ENCODE assay signal across 9 mouse cellular contexts in the genomic region with DNA sequence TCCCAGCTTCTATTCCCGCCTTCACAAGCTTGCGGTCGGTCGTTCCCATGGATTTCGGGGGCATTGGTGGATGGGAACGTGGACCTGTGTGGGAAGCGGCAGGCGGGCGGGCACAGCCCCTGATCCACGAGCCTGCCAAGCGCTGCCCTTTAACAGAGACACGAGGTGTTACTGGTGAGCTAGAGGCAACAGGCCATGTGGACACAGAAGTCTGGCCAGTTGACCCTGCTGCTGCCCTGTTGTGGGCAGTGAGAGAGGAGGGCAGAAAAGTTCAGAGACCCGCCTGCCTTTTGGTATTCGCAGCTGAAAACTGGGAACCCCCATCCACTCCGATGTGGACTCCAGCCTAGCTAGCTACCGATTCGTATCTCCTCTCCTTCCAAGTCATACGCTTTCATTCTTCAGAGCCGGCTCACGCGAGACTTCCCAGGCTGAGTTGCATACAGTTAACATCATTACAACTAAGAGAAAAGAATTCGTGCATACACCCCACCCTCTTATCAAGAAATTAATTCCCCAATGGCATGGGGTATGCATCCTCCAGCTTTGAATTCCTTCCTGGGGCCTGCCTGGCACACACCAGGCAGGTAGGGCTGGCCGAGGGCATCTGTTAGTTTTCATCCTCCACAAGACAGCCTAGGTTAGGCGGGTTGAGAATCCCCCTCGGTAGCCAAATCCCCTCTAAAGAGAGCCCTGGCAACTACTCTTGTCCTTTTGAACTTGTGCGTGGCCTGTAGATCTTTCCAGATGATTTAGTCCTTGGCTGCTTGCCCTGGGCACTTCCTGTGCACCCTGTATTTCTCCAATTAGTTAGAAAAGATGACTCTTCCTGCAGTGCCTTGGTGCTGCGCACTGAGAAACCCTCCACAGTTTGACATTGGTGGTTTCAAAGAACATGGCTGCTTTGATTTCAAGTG. TPM values are rescaled to one million over a fixed set of nuclear protein-coding genes. Genes with fewer than 3 reads are reported as not detected.
DNase-seq lines count a peak whose midpoint lies in the region; ATAC-seq and TF ChIP-seq lines count a peak whose summit lies in the region.
"Had no signal": no experiment of that assay in that cellular context is flagged by ENCODE, and none has a peak within 500 bp of the region (broad histone marks: within the 10 kb centered on the region; RNA-seq: fewer than 3 reads in every experiment).

No protein-coding gene starts in this region.

- no peaks in the 10 kb centered on the region for H3K27me3 ChIP-seq in heart, adult 2 months (ENCODE audit: control insufficient read depth, insufficient read depth, low read length)
- H3K27me3 ChIP-seq in forebrain, embryonic 11.5 days (ENCODE audit: control insufficient read depth, insufficient read depth, low read length), result peaks cover 8% of the 10 kb centered on the region; the same call in 1 of the 2 replicates
- H3K27me3 ChIP-seq in hindbrain, embryonic 14.5 days (ENCODE audit: control insufficient read depth, insufficient read depth, low read length), result 0 out of 2 replicates have a peak, but pooled peaks cover 3% of the 10 kb centered on the region
- H3K27me3 ChIP-seq in limb, embryonic 11.5 days (ENCODE audit: control insufficient read depth, insufficient read depth, low read length), result peaks cover 3% of the 10 kb centered on the region
- no peaks in the 10 kb centered on the region for H3K27me3 ChIP-seq in midbrain, embryonic 15.5 days (replicated peaks)

- H3K9ac ChIP-seq in heart, adult 2 months (ENCODE audit: low read depth, low read length), result peak overlapping the region; percentile 42
- peak overlapping the region; percentile 58 for H3K9ac ChIP-seq in forebrain, embryonic 11.5 days (ENCODE audit: low read length)
- H3K9ac ChIP-seq in hindbrain, embryonic 14.5 days, result peak overlapping the region; percentile 68
- peak overlapping the region; percentile 59 for H3K9ac ChIP-seq in limb, embryonic 11.5 days (ENCODE audit: low read length)
- peak overlapping the region; percentile 36 for H3K9ac ChIP-seq in midbrain, embryonic 15.5 days

- H3K79me2 ChIP-seq in heart, adult 2 months (replicated peaks; ENCODE audit: control insufficient read depth, insufficient read depth, low read length), result no peaks in the 10 kb centered on the region

- H3K9me3 ChIP-seq in forebrain, embryonic 11.5 days (ENCODE audit: control insufficient read depth, low read length), result no peaks in the 10 kb centered on the region
- H3K9me3 ChIP-seq in hindbrain, embryonic 14.5 days (ENCODE audit: control insufficient read depth, low read length), result no peaks in the 10 kb centered on the region
- H3K9me3 ChIP-seq in limb, embryonic 11.5 days (ENCODE audit: control insufficient read depth, low read length), result no peaks in the 10 kb centered on the region
- H3K9me3 ChIP-seq in midbrain, embryonic 15.5 days, result no peaks in the 10 kb centered on the region

- no peak for TF ChIP-seq EP300 in heart, adult 2 months (IDR thresholded peaks at IDR 0.05; ENCODE audit: insufficient read depth, low read depth, low read length)

- H3K4me2 ChIP-seq in forebrain, embryonic 11.5 days (ENCODE audit: low read depth, low read length, severe bottlenecking), result peak overlapping the region; percentile 83
- peak overlapping the region; percentile 89 for H3K4me2 ChIP-seq in hindbrain, embryonic 14.5 days (replicated peaks)
- peak overlapping the region; percentile 92 for H3K4me2 ChIP-seq in limb, embryonic 11.5 days (ENCODE audit: low read depth, severe bottlenecking)
- peak overlapping the region; percentile 80 for H3K4me2 ChIP-seq in midbrain, embryonic 15.5 days

- peak in 1 of 2 experiments; percentile 64 for DNase-seq in heart, adult 2 months
- no peak for DNase-seq in heart, postnatal 14 days
- peak; percentile 59 for DNase-seq in adrenal gland, postnatal 10 days
- no peak for DNase-seq in forebrain, embryonic 11.5 days (ENCODE audit: low spot score)
- peak; percentile 62 for DNase-seq in hindbrain, embryonic 14.5 days (ENCODE audit: low spot score)
- DNase-seq in limb, embryonic 11.5 days (ENCODE audit: low spot score), result peak; percentile 50
- DNase-seq in T-cell, adult 2 months (ENCODE audit: low spot score), result no peak

- peak overlapping the region; percentile 32 for H3K4me3 ChIP-seq in heart, adult 2 months
- H3K4me3 ChIP-seq in forebrain, embryonic 11.5 days (ENCODE audit: low read depth, low read length), result peak overlapping the region; percentile 24
- H3K4me3 ChIP-seq in hindbrain, embryonic 14.5 days (replicated peaks; ENCODE audit: low read length), result peak overlapping the region; percentile 38
- H3K4me3 ChIP-seq in limb, embryonic 11.5 days (ENCODE audit: low read depth, low read length), result peak overlapping the region; percentile 41
- peak overlapping the region; percentile 43 for H3K4me3 ChIP-seq in midbrain, embryonic 15.5 days

- H3K4me1 ChIP-seq in heart, adult 2 months (ENCODE audit: control insufficient read depth, insufficient read depth, low read length), result peaks cover 8% of the 10 kb centered on the region
- peaks cover 17% of the 10 kb centered on the region for H3K4me1 ChIP-seq in forebrain, embryonic 11.5 days (replicated peaks; ENCODE audit: control insufficient read depth, insufficient read depth, low read length)
- H3K4me1 ChIP-seq in hindbrain, embryonic 14.5 days (replicated peaks; ENCODE audit: control insufficient read depth, insufficient read depth, low read length), result peaks cover 27% of the 10 kb centered on the region
- peaks cover 22% of the 10 kb centered on the region for H3K4me1 ChIP-seq in limb, embryonic 11.5 days (ENCODE audit: control insufficient read depth, insufficient read depth, low read length)
- H3K4me1 ChIP-seq in midbrain, embryonic 15.5 days, result peaks cover 24% of the 10 kb centered on the region

- no peak; the same call in 1 of the 2 replicates for TF ChIP-seq POLR2A in heart, adult 2 months (IDR thresholded peaks at IDR 0.05; ENCODE audit: insufficient read depth, low read depth, low read length)

- no peaks in the 10 kb centered on the region for H3K36me3 ChIP-seq in heart, adult 2 months (ENCODE audit: control insufficient read depth, insufficient read depth, low read length)
- H3K36me3 ChIP-seq in forebrain, embryonic 11.5 days (ENCODE audit: control insufficient read depth, insufficient read depth, low read length), result no peaks in the 10 kb centered on the region
- no peaks in the 10 kb centered on the region for H3K36me3 ChIP-seq in hindbrain, embryonic 14.5 days (replicated peaks; ENCODE audit: control insufficient read depth, insufficient read depth)
- no peaks in the 10 kb centered on the region for H3K36me3 ChIP-seq in limb, embryonic 11.5 days (ENCODE audit: control insufficient read depth, insufficient read depth, low read length)
- H3K36me3 ChIP-seq in midbrain, embryonic 15.5 days (replicated peaks), result no peaks in the 10 kb centered on the region

- 13% methylated on average over 27 of the region's 27 CpGs for WGBS in heart, adult 2 months
- WGBS in forebrain, embryonic 11.5 days, result 17% methylated on average over 27 of the region's 27 CpGs
- 12% methylated on average over 27 of the region's 27 CpGs for WGBS in hindbrain, embryonic 14.5 days
- WGBS in limb, embryonic 11.5 days, result 15% methylated on average over 27 of the region's 27 CpGs
- WGBS in midbrain, embryonic 15.5 days, result 11% methylated on average over 27 of the region's 27 CpGs

- TF ChIP-seq CTCF in heart, adult 2 months (IDR thresholded peaks at IDR 0.05), result no peak

- intact Hi-C loops in heart, adult 2 months (cut with DNase I), result no loop called here
- intact Hi-C loops in heart, postnatal 14 days (cut with DNase I), result no loop called here

- peak; percentile 25; the same call in 1 of the 2 replicates for ATAC-seq in forebrain, embryonic 11.5 days (replicated peaks; ENCODE audit: low FRiP score)
- ATAC-seq in hindbrain, embryonic 14.5 days (ENCODE audit: low FRiP score), result peak; percentile 13
- 0 out of 2 replicates have a peak, but pooled peaks have one; percentile 16 for ATAC-seq in limb, embryonic 11.5 days (ENCODE audit: insufficient number of reproducible peaks, low FRiP score, low TSS enrichment, low read depth)
- peak; percentile 48 for ATAC-seq in midbrain, embryonic 15.5 days (replicated peaks)

- peak overlapping the region; percentile 54 for H3K27ac ChIP-seq in heart, adult 2 months
- H3K27ac ChIP-seq in forebrain, embryonic 11.5 days (ENCODE audit: low read depth, low read length), result no peak overlapping the region
- H3K27ac ChIP-seq in hindbrain, embryonic 14.5 days, result peak overlapping the region; percentile 83
- H3K27ac ChIP-seq in limb, embryonic 11.5 days (replicated peaks; ENCODE audit: low read depth, low read length), result no peak overlapping the region
- H3K27ac ChIP-seq in midbrain, embryonic 15.5 days, result peak overlapping the region; percentile 71
- H3K27ac ChIP-seq: macrophage had no signal

RNA-seq across cellular contexts. Expression of a gene that starts 1.1 kb away (rescaled TPM):
- under 1 TPM; 0.34 to 0.36 TPM for total RNA-seq in heart, adult 2 months (2021)
- polyA plus RNA-seq in heart, adult 2 months (2012; rRNA removed), result 1.00 and 2.4 TPM in 2 replicates
- total RNA-seq in heart, postnatal 14 days (2021), result under 1 TPM; 0.17 to 0.55 TPM
- 1 to 10 TPM; 1.7 to 2.5 TPM for total RNA-seq in adrenal gland, postnatal 10 days (2021)
- polyA plus RNA-seq in forebrain, embryonic 11.5 days (2014; fragmentation: Nextera tagmentation; extraction: Ambion mirVana), result 2.5 and 2.6 TPM in 2 replicates
- 3.2 TPM in 2 replicates for polyA plus RNA-seq in hindbrain, embryonic 14.5 days (2014; fragmentation: Nextera tagmentation; extraction: Ambion mirVana)
- polyA plus RNA-seq in limb, embryonic 11.5 days (2014; fragmentation: Nextera tagmentation; extraction: Ambion mirVana), result 0.27 and 0.74 TPM in 2 replicates
- 2.8 and 3.7 TPM in 2 replicates for polyA plus RNA-seq in midbrain, embryonic 15.5 days (2015; fragmentation: Nextera tagmentation; extraction: Ambion mirVana)
- polyA plus RNA-seq: macrophage had no signal

RNA-seq across cellular contexts. Expression of a gene that starts 12.3 kb away (rescaled TPM):
- total RNA-seq in heart, adult 2 months (2021), result 10 to 100 TPM; 29.0 to 34.4 TPM
- polyA plus RNA-seq in heart, adult 2 months (2012; rRNA removed), result 52.1 and 58.5 TPM in 2 replicates
- total RNA-seq in heart, postnatal 14 days (2021), result 10 to 100 TPM; 25.0 to 29.5 TPM
- 10 to 100 TPM; 56.9 to 74.1 TPM for total RNA-seq in adrenal gland, postnatal 10 days (2021)
- 1.2 and 1.4 TPM in 2 replicates for polyA plus RNA-seq in forebrain, embryonic 11.5 days (2014; fragmentation: Nextera tagmentation; extraction: Ambion mirVana)
- 14.6 and 15.6 TPM in 2 replicates for polyA plus RNA-seq in hindbrain, embryonic 14.5 days (2014; fragmentation: Nextera tagmentation; extraction: Ambion mirVana)
- 1.5 TPM in 2 replicates for polyA plus RNA-seq in limb, embryonic 11.5 days (2014; fragmentation: Nextera tagmentation; extraction: Ambion mirVana)
- 8.4 and 9.5 TPM in 2 replicates for polyA plus RNA-seq in midbrain, embryonic 15.5 days (2015; fragmentation: Nextera tagmentation; extraction: Ambion mirVana)

Comparison
In these comparisons a context has a peak if more than half of its experiments do, and no peak if none do; other contexts are left out.
1. DNase-seq: peak in adrenal gland, postnatal 10 days (single experiment), hindbrain, embryonic 14.5 days (single experiment) and limb, embryonic 11.5 days (single experiment); none in heart, postnatal 14 days (0 of 2), forebrain, embryonic 11.5 days (single experiment) and T-cell, adult 2 months (single experiment).
2. H3K27ac ChIP-seq: peak in heart, adult 2 months (single experiment), hindbrain, embryonic 14.5 days (single experiment) and midbrain, embryonic 15.5 days (single experiment); none in forebrain, embryonic 11.5 days (single experiment) and limb, embryonic 11.5 days (single experiment).
3. Peak in every context shown above with its lines, with median percentiles within 50 percentile points of each other: H3K4me3 ChIP-seq, H3K9ac ChIP-seq, ATAC-seq and H3K4me2 ChIP-seq.